Mouse (Mus musculus): ENCODE results near the gene Acacb.

Acacb gene

DNA sequence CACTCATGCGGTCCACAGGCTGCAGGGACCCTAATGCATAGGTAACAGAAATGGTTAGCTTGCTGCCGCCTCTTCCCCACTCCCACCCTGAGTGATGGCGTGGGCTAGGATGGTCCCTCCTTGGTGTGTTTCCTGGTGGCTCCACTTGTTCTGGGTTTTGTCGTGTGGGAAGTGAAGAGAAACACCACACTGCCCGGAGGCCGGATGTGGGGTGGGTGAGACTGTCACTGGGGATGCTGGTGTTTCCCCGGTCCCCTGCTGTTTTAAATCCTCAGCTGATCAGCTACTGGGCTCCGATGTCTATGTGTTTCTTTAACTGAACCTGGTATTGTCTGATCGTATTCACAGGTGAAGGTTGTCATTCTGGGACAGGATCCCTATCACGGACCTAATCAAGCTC lies 10.8 kb upstream of the Acacb start:
- no peak for DNase-seq (ENCODE audit: low spot score)

DNA sequence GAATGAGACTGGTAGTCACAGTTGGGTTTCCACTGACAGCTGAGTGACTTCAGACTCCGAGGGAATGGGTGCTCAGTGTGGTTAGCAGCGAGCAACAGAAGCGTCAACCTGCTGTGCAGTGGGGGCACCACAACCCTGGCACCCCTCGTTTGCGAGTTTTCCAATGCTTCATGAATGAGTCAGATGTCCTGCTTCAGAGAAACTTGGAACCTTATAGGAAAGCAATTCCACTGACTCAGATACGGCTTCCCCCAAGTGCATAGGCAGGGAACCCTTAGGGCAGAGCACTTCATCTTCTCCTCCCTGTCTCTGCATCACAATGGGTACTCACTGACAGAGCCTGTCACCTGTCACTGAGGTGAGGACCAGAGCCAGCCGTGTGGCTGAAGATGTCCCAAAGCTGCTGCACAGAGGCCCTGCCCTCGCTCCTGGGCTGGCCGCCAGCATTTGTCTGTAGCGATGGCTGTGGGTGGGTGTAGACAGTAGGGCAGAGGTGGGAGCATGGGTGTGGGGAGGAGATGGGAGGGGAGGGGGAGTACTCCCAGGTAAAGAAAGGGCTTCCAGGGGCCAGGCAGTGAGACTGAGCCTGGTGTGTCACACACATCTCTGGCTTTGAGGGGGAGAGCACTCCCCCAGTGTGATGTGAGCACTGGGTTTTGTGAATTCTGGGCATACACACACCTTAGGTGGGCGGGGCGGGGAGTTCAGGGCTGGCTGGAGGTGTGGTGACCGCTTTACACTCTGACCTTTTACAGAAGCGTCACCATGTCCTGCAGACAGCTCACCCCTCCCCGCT lies 8.7 kb upstream of the Acacb start:
- DNase-seq (ENCODE audit: low spot score): no peak

DNA sequence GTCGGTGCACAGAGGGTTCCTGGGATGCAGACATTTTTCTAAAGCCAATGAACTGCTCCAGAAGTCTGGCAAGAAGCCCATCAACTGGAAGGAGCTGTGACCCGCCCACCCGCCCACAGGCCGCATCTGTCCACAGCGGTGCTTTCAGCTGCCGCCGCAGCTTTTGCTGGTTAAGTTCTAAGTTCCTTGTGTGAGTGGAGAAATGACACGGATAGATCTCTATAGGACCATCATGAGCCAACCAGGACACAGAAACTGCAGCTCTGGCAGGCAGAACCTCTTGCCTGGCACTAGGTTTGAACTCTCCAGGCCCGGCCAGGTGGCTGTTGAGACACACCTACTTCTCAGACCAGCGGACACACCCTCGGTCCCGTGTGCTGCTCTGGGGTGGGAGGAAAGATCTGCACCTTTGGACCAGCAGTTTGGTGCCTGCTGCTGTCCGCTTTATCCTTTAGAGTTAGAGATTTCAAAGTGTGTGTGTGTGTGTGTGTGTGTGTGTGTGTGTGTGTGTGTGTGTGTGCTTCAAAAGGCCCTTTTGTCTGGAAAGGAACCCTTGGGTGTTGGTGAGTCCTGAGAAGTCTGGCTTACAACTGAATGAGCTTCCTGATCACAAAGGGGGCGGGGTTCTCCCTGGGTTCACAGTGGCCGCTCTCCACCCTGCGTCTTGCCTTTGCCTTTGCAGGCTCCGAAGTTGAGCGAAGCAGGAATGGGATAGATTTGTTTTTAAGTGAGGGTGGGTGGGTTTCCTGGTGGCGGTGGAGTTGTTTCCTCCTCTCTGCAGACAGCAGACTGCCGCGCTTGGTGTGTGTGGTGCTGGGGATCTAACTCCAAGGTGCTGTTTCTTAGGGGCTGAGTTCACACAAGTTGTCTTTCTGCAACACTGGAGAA lies 7.8 kb upstream of the Acacb start:
- DNase-seq (ENCODE audit: low spot score): no peak

DNA sequence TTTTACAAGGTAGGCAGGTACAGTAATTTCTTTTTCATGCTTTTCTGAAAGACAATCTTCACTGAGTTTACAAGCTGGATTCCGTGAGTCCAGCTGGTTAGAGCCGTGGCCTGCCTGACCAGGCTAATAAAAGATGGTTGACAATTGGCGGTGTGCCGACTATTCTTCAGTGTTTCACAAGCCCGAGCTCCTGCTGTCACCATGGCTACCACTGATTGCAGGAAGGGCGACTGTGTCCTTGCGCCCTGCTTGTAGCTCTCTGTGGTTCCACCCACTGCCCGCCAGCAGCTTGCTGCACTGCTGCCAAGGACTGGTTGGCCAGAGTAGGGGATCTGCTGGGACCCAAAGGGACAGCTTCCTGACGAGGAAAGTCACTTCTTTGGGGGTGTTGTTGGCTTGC lies 7.2 kb upstream of the Acacb start:
- peak; percentile 74 for DNase-seq (ENCODE audit: low spot score)

DNA sequence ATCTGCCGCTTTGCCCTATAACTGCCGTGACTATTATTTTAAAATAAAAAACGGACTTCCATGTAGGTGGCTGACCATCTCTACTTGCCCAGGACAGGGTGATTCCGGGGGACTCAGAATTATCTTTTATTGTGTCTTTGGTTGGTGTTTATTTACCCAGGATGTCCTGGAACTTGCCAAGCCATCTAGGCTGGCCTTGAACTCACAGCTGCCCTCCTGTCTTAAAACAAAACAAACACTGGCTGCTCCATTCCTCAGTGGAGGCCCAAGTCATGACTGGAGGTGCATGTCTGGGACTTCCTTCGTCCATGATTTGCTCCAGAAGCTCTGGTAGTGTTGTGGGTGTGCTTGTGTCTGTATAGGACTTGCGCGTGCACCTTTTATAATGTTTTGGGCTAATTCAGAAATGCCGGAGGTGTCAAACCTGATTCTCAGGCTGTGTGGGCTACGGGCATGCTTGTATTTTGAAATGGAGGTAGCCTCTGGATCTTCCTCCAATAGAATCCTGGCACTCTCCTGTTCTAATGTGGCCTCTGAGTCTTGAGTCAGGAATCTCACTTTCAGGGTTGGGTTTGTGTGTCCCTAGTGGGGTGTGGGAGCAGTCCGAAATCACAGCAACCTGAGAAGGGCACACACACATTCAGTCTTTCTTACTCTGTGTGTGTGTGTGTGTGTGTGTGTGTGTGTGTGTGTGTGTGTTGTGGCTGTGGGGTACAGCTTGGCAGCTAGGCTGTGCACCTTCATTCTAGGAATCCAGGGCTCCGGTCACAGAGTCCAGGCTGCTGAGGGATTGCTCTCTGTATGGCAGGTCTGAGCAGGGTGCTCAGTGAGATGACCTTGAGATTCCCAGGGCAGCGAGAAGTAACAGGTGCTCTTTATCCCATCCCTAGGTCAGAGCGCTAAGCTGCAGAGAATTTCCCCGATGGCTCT lies 973 bp downstream of the Acacb start:
- DNase-seq (ENCODE audit: low spot score): no peak

DNA sequence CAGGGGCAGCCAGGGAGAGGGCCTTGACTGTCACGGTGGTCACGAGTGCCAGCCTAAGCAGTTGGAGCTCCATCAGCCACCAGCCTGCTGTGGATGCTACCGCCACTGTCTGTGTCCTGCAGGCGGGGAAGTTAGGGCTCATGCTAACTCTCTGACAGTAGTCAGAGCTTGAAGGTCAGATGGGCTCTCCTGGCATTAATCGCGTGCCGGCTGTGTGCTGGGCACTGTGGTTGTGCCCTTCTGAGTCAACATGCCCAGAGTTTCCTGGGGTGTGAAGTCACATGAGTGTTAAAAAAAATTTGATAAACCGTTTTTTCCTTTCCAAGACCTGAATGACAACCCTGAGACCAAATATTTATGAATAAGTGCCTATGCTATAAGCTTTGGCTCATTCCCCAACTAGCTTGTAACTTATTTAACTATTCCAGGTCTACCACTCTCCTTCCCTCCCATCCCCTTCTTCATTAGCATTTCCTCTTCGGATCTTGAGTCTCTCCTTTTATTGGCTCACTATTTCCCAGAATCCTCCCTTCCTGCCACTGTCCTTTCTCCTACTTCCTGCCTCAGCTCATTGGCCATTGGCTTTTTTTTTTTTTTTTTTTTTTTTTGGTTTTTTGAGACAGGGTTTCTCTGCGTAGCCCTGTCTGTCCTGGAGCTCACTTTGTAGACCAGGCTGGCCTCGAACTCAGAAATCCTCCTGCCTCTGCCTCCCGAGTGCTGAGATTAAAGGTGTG lies 6.2 kb downstream of the Acacb start:
- no peak for DNase-seq (ENCODE audit: low spot score)

DNA sequence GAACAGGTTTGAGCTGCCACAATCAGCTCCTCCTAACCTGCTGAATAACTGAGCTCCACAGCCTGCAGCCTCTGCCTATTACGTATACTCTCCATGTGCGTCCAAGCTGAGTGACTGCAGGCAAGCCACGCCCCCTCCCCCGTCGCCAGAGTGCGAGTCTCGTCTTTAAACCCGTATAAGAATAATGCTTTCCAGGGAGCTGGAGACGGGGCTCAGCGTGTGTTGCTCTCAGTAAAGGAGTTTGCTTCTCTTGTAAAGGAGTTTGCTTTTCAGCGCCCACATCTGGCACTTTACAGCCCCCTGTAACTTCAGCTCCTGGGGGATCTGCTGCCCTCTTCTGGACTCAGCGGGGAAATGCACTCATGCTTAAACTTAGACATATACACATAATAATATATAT lies 7.2 kb downstream of the Acacb start:
- no peak for DNase-seq (ENCODE audit: low spot score)

DNA sequence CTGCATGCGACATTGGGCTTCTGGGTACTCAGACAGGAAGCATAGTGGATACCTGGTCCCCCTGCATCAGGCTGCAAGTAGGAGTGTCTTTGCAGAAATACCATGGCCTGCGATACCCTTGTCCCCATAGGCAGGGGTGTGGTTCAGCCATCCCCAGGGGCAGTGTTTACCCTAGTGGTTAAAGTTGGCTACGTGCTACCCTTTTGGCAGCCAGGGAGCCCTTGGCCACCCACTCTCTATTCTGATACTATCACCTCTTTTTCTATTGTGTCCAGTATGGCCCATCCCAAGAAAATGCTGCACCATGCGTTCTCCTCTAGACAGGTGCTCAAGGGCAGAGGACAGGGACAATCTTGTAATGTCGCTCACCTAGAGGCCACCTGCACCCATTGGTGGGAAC lies 8.4 kb downstream of the Acacb start:
- no peak for DNase-seq (ENCODE audit: low spot score)

DNA sequence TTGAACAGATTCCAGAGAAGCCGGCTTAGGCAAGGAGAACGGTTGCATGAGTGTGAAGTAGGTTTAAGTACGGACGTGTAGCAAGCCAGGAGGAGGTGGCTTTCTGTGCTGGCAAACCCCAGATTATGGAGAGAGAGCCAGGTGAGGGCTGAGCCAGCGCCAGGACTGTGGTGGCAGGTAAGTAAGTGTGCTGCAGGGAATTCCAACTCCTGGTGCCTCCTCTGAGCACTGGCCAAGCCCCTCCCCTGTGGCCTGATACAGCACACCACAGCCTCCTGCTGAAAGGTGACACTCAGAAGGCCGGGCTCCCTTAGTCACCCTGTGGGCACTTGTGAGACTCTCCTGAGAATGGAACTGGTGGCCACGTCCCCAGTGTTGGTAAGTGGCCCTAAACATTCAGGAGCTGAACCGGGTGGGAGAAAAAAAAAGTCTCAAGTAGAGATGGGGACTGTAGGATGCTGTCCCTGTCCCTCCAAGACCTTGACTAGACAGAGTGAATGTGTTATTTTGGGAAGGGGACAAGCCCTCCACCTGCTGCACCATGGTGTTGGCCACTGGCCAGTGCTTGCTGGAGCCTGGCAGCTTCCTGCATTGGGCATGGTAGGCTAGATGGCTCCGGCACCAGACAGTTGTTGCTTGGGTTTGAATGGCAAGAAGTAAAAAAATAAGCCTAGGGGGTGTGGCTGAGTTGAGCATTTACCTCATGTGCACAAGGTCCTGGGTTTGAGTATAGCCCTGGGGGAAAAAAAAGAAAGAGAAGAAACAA lies 9.0 kb downstream of the Acacb start:
- DNase-seq (ENCODE audit: low spot score): no peak

DNA sequence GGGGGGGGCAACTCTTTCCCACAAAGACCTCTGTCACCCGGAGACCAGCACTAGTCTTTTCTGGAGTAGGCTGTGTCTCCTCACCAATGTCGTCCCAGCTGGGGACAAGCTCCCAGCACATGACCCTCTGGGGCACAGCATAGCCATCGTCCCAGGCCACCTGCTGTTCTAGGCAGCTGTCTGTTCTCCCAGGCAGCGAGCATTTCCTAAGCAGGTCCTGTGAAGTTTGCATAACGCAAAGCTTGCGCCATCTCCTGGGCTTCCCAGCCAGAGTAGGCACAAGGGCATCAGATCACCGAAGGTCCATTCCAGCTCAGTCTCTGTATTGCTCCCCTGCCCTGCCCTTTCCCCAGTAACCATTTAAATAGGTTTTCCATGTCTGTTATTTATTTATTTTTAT lies 10.9 kb downstream of the Acacb start:
- DNase-seq (ENCODE audit: low spot score): no peak

DNA sequence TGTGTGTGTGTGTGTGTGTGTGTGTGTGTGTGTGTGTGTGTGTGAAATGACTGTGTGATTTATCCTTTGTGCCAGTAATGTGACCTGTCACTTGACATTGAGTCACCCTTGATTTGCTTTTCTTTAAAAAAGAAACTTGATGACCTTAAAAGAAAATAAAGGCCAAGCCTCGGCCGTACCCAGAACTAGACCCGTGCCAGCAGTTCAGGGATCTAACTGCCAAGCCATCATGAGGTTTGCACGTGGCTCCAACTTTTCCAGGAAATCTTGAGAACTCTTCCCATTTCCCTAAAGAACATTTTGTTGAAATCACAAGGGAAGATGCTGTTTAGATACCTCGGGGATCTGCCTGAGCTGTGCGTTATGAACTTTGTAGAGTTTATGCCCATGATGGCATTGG lies 15.1 kb downstream of the Acacb start:
- no peak for DNase-seq (ENCODE audit: low spot score)

DNA sequence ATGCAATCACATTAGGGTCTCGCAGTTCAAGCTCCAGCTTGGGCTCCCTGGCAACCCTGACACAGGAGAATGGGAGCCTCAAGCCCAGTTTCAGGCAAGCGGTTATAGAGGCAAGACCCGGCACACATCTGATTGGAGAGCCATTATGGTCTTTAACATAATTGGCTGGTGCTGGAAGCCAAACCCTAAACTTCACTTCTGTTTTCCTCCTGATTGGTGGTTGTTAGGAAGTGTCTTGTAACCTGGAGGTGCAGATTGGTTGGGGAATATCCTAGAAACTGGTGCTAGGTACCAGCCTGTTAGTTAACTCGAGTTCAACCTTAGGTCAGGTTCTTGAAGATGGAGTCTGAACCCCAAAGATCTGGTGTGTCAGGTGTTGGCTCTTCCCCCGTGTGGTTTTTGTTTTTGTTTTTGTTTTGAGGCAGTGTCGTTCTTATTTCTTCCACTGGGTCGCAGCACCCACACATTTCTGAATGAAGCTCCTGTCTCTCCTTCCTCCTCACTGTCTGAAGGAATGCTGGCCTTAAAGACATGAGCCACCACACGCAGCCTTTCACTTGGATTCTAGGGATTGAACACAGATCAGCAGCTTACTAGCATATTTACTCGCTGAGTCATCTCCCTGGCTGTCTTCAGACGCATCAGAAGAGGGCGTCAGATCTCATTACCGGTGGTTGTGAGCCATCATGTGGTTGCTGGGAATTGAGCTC lies 15.9 kb downstream of the Acacb start:
- DNase-seq (ENCODE audit: low spot score): no peak

DNA sequence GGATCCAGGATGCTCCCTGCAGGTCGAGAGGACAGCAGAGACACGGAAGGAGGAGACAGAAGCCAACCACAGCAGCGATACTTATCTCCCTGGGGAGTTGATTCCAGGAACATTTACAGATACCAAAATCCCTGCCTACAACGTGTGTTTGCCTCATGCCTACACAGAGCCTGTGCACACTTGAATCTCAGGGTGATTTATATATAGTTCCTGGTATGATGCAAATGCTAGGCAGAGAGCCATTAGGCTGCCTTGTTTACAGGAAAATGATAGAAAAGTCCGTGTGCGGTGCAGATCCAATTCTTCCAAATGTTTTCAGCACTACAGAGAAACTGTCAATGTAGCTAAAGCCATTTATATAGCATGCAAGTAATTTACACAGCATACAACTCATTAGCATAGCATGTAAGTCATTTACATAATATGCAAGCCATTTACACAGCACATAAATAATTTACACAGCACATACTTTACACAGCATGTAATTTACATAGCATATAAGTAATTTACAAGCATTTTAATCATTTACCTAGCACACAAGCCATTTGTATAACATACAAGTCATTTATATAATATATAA lies 16.9 kb downstream of the Acacb start:
- DNase-seq (ENCODE audit: low spot score): no peak

DNA sequence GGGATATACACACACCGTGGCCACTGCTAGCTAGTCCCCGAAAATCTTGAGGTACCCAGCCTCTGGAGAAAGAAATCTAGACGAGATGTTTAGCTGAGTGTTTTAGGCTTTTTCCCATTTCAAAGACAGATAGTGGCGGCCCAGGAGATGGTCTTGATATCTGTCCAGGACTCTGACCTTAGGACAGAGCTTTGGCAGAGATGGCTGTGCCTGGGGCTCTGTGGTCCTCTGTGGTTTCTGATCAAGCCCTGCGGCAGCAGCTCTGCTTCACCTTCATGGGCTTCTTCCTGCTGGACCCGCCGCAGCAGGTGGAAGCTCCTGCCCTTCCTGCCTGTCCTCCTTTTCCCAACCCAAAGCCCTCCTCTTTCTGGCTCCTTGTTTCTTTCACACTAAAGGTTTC lies 24.0 kb downstream of the Acacb start:
- DNase-seq (ENCODE audit: low spot score): no peak

DNA sequence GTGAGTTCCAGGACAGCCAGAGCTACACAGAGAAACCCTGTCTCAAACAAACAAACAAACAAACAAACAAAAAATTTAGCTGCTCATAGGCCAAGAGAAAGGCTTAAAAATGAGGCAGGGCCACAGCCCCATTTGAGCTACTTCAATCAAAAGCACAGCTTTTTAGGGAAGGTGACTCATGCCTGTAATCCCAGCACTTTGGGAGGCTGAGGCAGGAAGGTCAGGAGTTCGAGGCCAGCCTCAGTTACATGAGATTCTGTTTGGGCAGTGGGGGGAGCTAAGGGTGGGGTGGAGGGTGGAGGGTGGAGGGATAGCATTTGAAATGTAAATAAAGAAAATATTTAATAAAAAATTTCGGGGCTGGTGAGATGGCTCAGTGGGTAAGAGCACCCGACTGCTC lies 26.6 kb downstream of the Acacb start:
- DNase-seq (ENCODE audit: low spot score): no peak

DNA sequence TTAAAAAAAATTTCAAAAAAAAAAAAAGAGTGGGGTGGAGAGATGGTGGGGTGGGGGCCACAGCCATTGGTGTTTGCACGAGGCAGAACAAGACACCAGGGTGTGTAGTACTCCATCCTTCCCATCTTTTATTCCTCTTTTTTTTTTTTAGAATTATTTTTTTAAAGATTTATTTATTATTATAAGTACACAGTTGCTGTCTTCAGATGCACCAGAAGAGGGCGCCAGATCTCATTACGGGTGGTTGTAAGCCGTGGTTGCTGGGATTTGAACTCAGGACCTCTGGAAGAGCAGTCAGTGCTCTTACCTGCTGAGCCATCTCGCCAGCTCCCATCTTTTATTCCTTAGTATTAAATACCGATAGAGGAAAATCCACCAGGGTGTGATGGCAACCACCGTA lies 27.1 kb downstream of the Acacb start:
- no peak for DNase-seq (ENCODE audit: low spot score)

DNA sequence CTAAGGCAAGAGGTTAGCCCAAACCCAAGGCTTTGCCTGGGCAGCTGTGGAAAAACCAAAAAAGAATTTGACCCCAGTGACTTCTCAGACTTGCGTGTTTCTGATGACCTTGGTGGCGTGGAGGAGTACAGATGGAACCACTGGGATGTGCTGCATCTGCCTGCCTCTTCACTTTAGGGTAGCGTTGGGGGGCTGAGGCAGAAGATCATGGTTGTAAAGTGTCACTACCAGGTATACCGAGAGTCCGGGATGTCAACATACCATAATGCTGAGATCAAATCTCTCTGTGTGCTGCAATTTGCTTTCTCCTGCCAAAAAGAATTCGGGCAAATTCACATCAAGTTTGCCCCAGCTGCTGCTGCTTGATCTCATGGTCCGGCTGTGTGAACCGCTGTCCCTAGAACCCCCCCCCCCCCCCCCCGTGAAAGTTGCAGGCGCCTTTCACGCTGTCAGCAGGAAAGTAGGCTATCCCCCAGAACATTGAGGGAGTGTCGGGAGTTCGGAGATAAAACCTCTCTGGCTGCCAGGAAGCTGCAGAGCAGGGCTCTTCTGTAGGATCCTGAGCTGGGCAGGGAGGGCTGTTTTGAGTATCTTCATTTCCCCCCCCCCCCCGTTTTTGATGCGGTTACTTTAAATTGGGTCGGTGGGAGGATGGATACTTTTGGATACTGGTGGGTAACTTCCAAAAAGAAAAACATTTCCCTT lies 27.7 kb downstream of the Acacb start:
- DNase-seq (ENCODE audit: low spot score): no peak

DNA sequence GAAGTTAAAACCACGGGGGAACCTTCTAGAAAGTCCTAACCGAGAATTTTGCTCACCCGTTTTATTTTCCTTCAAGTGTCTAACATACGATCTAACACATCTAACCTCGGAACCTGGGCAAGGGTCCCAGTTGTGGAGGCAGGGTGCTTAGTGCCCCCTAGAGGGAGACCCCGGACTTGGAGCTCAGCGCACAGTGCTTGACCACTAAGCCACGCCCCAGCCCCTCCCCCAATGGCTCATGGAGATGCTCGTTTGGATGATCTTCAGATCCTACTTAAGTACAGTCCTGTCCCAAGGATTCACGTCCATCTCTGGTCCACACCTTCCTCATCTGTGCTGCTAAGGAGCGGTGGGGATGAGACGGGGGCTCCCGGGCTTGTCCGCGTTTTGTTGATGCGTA lies 28.3 kb downstream of the Acacb start:
- peak; percentile 63 for DNase-seq (ENCODE audit: low spot score)

DNA sequence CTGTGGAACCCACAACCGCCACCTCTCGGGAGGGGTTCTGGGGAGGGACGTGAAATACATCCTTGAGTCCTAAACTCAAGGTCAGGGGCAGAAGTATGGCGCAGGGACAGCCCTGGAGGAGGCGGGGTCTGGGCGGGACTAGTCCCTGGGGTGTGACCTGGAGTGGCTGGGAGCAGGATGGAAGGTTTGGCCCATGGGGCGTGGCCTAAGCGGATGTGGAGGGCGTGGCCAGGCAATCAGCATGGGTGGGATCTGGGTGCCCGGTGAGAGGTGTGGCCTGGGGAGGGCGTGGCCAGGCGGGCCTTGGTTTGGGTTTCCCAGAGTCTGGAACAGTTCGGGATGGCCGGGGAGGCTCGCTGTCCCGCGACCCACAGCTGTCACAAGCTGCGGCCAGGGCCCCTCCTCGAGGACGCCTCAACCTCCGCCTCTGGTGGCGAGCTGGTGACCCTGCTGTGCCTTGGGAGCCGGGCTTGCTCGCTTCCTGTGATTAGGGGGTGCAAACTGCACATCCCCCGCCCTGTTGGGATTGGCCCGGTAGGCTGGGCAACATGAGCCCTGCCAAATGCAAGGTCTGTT lies 29.3 kb downstream of the Acacb start:
- peak; percentile 94 for DNase-seq (ENCODE audit: low spot score)

All from ovary, postnatal 14 days (tissue).